Mouse (Mus musculus) intestine, postnatal 0 days (tissue): ENCODE data around the gene Gm3029. TPM values are rescaled to one million over a fixed set of nuclear protein-coding genes. Genes with fewer than 3 reads are reported as not detected.
"Not testable (repeated sequence)": the region's sequence is repeated elsewhere in the genome, so short reads cannot be mapped to it uniquely, and the experiment has no call there.

Experiments used
- ATAC-seq: fragments of 200-750 bp; cut with Nextera tagmentation; 2 replicates; pipeline ENCODE4 v1.8.0; 2017; ENCODE audit warnings: mild to moderate bottlenecking, moderate TSS enrichment, moderate library complexity
- H3K27ac ChIP-seq: fragments of 300-500 bp; sonication (generic); 2 replicates; pipeline ENCODE4 v1.5.1; 2014; ENCODE audit warnings: mild to moderate bottlenecking, low read depth, low read length, moderate library complexity
- H3K27me3 ChIP-seq: fragments of 300-500 bp; sonication (generic); replicated peaks from 2 replicates; pipeline ENCODE4 v1.6.1; 2014; ENCODE audit warnings: low read length, mixed read lengths; ENCODE audit not compliant: control insufficient read depth, insufficient read depth
- H3K36me3 ChIP-seq: fragments of 300-500 bp; sonication (generic); 2 replicates; pipeline ENCODE4 v1.6.1; 2014; ENCODE audit warnings: mild to moderate bottlenecking, moderate library complexity; ENCODE audit not compliant: control insufficient read depth, insufficient read depth
- H3K4me1 ChIP-seq: fragments of 300-500 bp; sonication (generic); replicated peaks from 2 replicates; pipeline ENCODE4 v1.6.1; 2014; ENCODE audit warnings: antibody characterized with exemption, low read length, mixed read lengths; ENCODE audit not compliant: control insufficient read depth, insufficient read depth
- H3K4me2 ChIP-seq: fragments of 300-500 bp; sonication (generic); replicated peaks from 2 replicates; pipeline ENCODE4 v1.6.1; 2014; ENCODE audit warnings: low read depth, mild to moderate bottlenecking, moderate library complexity
- H3K4me3 ChIP-seq: fragments of 300-500 bp; sonication (generic); 2 replicates; pipeline ENCODE4 v1.5.1; 2014; ENCODE audit warnings: low read depth, low read length
- H3K9ac ChIP-seq: fragments of 300-500 bp; sonication (generic); 2 replicates; pipeline ENCODE4 v1.6.1; 2014; ENCODE audit warnings: mild to moderate bottlenecking, low read depth, low read length
- H3K9me3 ChIP-seq: fragments of 300-500 bp; sonication (generic); 2 replicates; pipeline ENCODE4 v1.6.1; 2016; ENCODE audit warnings: mixed run types; ENCODE audit not compliant: control insufficient read depth
- WGBS: fragments of 180-500 bp; shearing (Covaris S2); extraction: QIAGEN DNeasy Blood & Tissue Kit; methylation state at CpG from one replicate; pipeline ENCODE4 v1.1.7; 2014; 5-methylcytosine and 5-hydroxymethylcytosine counted together
- polyA plus RNA-seq: library from polyadenylated mRNA; unstranded; fragments of >200 nt; fragmentation: Nextera tagmentation; extraction: Ambion mirVana; gene quantifications from 2 replicates; pipeline ENCODE4 v1.2.1, GENCODE M21; 2015

Gene Gm3029
- polyA plus RNA-seq: not detected in 2 replicates

GRCm38 (mm10) chr14:3931456-3931855 is at the start of gene Gm3029:
Gm3029 (plus strand) TSS chr14:3931756.
- not testable (repeated sequence) for H3K27ac ChIP-seq, H3K36me3 ChIP-seq, H3K4me2 ChIP-seq, H3K9ac ChIP-seq, H3K4me3 ChIP-seq, H3K9me3 ChIP-seq, ATAC-seq, H3K4me1 ChIP-seq, H3K27me3 ChIP-seq
- WGBS: no CpG with 5 or more reads among the region's 2 CpGs

GRCm38 (mm10) chr14:3883872-3884271 is 47.7 kb upstream of the Gm3029 start, which contains the start of gene Gm2916:
Gm2916 (plus strand) TSS chr14:3884172.
- not testable (repeated sequence) for H3K4me2 ChIP-seq, H3K27me3 ChIP-seq, H3K4me3 ChIP-seq, H3K36me3 ChIP-seq, H3K9me3 ChIP-seq, H3K27ac ChIP-seq, H3K9ac ChIP-seq, ATAC-seq, H3K4me1 ChIP-seq
- WGBS: no CpG with 5 or more reads among the region's 1 CpGs

GRCm38 (mm10) chr14:3963247-3963646 is 31.7 kb downstream of the Gm3029 start, which contains the start of gene Gm3095:
Gm3095 (plus strand) TSS chr14:3963547.
- H3K4me1 ChIP-seq, H3K36me3 ChIP-seq, H3K9me3 ChIP-seq, H3K27me3 ChIP-seq, H3K27ac ChIP-seq, ATAC-seq, H3K4me3 ChIP-seq, H3K9ac ChIP-seq, H3K4me2 ChIP-seq: not testable (repeated sequence)
- no CpG with 5 or more reads among the region's 2 CpGs for WGBS

Other genes with a start within 250 kb of the Gm3029 start
- gene Gm3043, start 243.0 kb upstream of the Gm3029 start, polyA plus RNA-seq: not detected in 2 replicates
- not detected in 2 replicates for gene Gm3002, start 121.7 kb upstream of the Gm3029 start, polyA plus RNA-seq
- gene Gm3033, start 85.5 kb upstream of the Gm3029 start, polyA plus RNA-seq: 0.12 TPM in 1 of 2 replicates, not detected in the other
- gene Gm2916, start 47.6 kb upstream of the Gm3029 start, polyA plus RNA-seq: not detected in 2 replicates
- not detected in 2 replicates for gene Gm3095, start 31.8 kb downstream of the Gm3029 start, polyA plus RNA-seq
- gene Gm3099, start 66.6 kb downstream of the Gm3029 start, polyA plus RNA-seq: not detected in 2 replicates
- gene Gm5796, start 92.2 kb downstream of the Gm3029 start, polyA plus RNA-seq: 0.12 TPM in 1 of 2 replicates, not detected in the other
- gene Gm3115, start 152.4 kb downstream of the Gm3029 start, polyA plus RNA-seq: not detected in 2 replicates
- 0.26 and 0.31 TPM in 2 replicates for gene Gm8108, start 178.8 kb downstream of the Gm3029 start, polyA plus RNA-seq
- not detected in 2 replicates for gene Gm3127, start 233.3 kb downstream of the Gm3029 start, polyA plus RNA-seq